In the genomic region with DNA sequence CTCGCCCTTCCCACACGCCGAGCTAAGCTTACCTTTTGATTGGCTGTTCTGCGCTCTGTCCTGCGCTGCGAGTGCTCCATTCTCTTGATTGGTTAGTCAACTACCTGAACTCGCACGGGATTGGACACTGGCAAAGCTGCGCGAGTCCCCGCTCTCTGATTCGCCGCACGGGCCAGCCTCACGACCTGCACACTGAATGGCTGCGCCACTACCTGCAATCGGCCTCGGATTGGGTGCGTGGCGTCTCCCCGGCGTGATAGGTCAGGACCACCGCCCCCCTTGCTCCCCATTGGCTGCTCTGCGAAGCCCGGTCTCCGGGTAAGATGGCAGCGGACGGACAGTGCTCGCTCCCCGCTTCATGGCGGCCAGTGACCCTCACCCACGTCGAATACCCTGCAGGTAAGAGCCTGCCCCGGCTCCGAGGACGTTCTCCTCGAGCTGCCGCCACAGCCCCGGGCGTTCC, we compare ENCODE assay signal across 7 mouse cellular contexts. TPM values are rescaled to one million over a fixed set of nuclear protein-coding genes. Genes with fewer than 3 reads are reported as not detected.
A peak's percentile ranks its signal among the peaks of the same experiment; 100 is the strongest.
DNase-seq lines count a peak whose midpoint lies in the region; ATAC-seq and TF ChIP-seq lines count a peak whose summit lies in the region.

A gene (plus strand): TSS at position 141 of the 463 bp plus-strand sequence.

- H3K27ac ChIP-seq in intestine, postnatal 0 days (ENCODE audit: low read depth, low read length) = peak within 1 kb of the TSS; percentile 90
- peak within 1 kb of the TSS; percentile 85 for H3K27ac ChIP-seq in midbrain, embryonic 12.5 days (replicated peaks)
- peak within 1 kb of the TSS; percentile 99 for H3K27ac ChIP-seq in small intestine, adult 2 months (ENCODE audit: insufficient read depth, low read depth, low read length)

- peak within 1 kb of the TSS; percentile 79 for H3K4me2 ChIP-seq in intestine, postnatal 0 days (replicated peaks; ENCODE audit: low read depth)
- peak within 1 kb of the TSS; percentile 99 for H3K4me2 ChIP-seq in midbrain, embryonic 12.5 days (replicated peaks)

- intact Hi-C loops in left cerebral cortex, postnatal 4 days (cut with DNase I) = no loop called here

- H3K4me1 ChIP-seq in intestine, postnatal 0 days (replicated peaks; ENCODE audit: control insufficient read depth, insufficient read depth, low read length) = 0 out of 2 replicates have a peak, but pooled peaks cover 8% of the 10 kb centered on the region
- peaks cover 25% of the 10 kb centered on the region for H3K4me1 ChIP-seq in midbrain, embryonic 12.5 days
- peaks cover 29% of the 10 kb centered on the region for H3K4me1 ChIP-seq in small intestine, adult 2 months (ENCODE audit: control insufficient read depth, insufficient read depth, insufficient read length, low read length)

- WGBS in intestine, postnatal 0 days = under 1% methylated on average over 40 of the region's 40 CpGs
- 0% methylated on average over 36 of the region's 40 CpGs for WGBS in midbrain, embryonic 12.5 days
- under 1% methylated on average over 40 of the region's 40 CpGs for WGBS in small intestine, adult 2 months

- H3K9ac ChIP-seq in intestine, postnatal 0 days (ENCODE audit: low read depth, low read length) = peak within 1 kb of the TSS; percentile 65
- peak within 1 kb of the TSS; percentile 87 for H3K9ac ChIP-seq in midbrain, embryonic 12.5 days (replicated peaks)

- H3K9me3 ChIP-seq in intestine, postnatal 0 days (ENCODE audit: control insufficient read depth) = no peaks in the 10 kb centered on the region
- H3K9me3 ChIP-seq in midbrain, embryonic 12.5 days = no peaks in the 10 kb centered on the region

- peak within 1 kb of the TSS; percentile 67 for H3K4me3 ChIP-seq in intestine, postnatal 0 days (ENCODE audit: low read depth, low read length)
- H3K4me3 ChIP-seq in midbrain, embryonic 12.5 days = peak within 1 kb of the TSS; percentile 70
- peak within 1 kb of the TSS; percentile 75 for H3K4me3 ChIP-seq in small intestine, adult 2 months (ENCODE audit: low read depth, low read length)

- DNase-seq in adrenal gland, adult 8-10 months = peak; percentile 97
- DNase-seq in embryo, embryonic 9.5 days (ENCODE audit: extremely low spot score) = peak; percentile 96
- DNase-seq in gonadal fat pad, adult 2 months (ENCODE audit: low read depth) = no peak
- peak; percentile 99 for DNase-seq in left cerebral cortex, postnatal 4 days

- no peak for TF ChIP-seq CTCF in intestine, postnatal 0 days (IDR thresholded peaks at IDR 0.05; ENCODE audit: low read depth)
- no peak for TF ChIP-seq CTCF in small intestine, adult 2 months (IDR thresholded peaks at IDR 0.05; ENCODE audit: extremely low read depth, insufficient read length, insufficient replicate concordance, low read depth, low read length)

- peaks cover 17% of the 10 kb centered on the region for H3K36me3 ChIP-seq in intestine, postnatal 0 days (ENCODE audit: control insufficient read depth, insufficient read depth)
- peaks cover 19% of the 10 kb centered on the region for H3K36me3 ChIP-seq in midbrain, embryonic 12.5 days
- peaks cover 17% of the 10 kb centered on the region for H3K36me3 ChIP-seq in small intestine, adult 2 months (ENCODE audit: control insufficient read depth, insufficient read depth, low read length)

- peak; percentile 95 for ATAC-seq in intestine, postnatal 0 days
- peak; percentile 98 for ATAC-seq in midbrain, embryonic 12.5 days (ENCODE audit: low FRiP score, low read depth)

- no peaks in the 10 kb centered on the region for H3K27me3 ChIP-seq in intestine, postnatal 0 days (replicated peaks; ENCODE audit: control insufficient read depth, insufficient read depth, low read length)
- peaks cover 13% of the 10 kb centered on the region; the same call in 1 of the 2 replicates for H3K27me3 ChIP-seq in midbrain, embryonic 12.5 days
- H3K27me3 ChIP-seq in small intestine, adult 2 months (ENCODE audit: control insufficient read depth, insufficient read depth, low read length) = no peaks in the 10 kb centered on the region

- peak; percentile 46; the same call in 1 of the 2 replicates for TF ChIP-seq POLR2A in small intestine, adult 2 months (IDR thresholded peaks at IDR 0.05; ENCODE audit: low read depth, low read length)

RNA-seq across cellular contexts. Expression of the gene that starts here (rescaled TPM):
- 10 to 100 TPM; 18.0 to 24.2 (median 19.8) TPM for total RNA-seq in adrenal gland, adult 8-10 months (2022)
- 42.7 and 51.6 TPM in 2 replicates for polyA plus RNA-seq in gonadal fat pad, adult 2 months (2012; rRNA removed)
- 39.5 and 41.5 TPM in 2 replicates for polyA plus RNA-seq in intestine, postnatal 0 days (2015; fragmentation: Nextera tagmentation; extraction: Ambion mirVana)
- 10 to 100 TPM; 41.1 to 43.9 TPM for total RNA-seq in left cerebral cortex, postnatal 4 days (2021)
- polyA plus RNA-seq in midbrain, embryonic 12.5 days (2016; fragmentation: Nextera tagmentation; extraction: Ambion mirVana) = 51.2 and 52.3 TPM in 2 replicates
- 62.0 and 199 TPM in 2 replicates for polyA plus RNA-seq in small intestine, adult 2 months (2012; rRNA removed)
